Mouse (Mus musculus): Measurements from ENCODE around the gene Padi6. TPM values are rescaled to one million over a fixed set of nuclear protein-coding genes. Genes with fewer than 3 reads are reported as not detected.

Gene Padi6
- total RNA-seq, 2 experiments from 2014 or later = not detected

DNA sequence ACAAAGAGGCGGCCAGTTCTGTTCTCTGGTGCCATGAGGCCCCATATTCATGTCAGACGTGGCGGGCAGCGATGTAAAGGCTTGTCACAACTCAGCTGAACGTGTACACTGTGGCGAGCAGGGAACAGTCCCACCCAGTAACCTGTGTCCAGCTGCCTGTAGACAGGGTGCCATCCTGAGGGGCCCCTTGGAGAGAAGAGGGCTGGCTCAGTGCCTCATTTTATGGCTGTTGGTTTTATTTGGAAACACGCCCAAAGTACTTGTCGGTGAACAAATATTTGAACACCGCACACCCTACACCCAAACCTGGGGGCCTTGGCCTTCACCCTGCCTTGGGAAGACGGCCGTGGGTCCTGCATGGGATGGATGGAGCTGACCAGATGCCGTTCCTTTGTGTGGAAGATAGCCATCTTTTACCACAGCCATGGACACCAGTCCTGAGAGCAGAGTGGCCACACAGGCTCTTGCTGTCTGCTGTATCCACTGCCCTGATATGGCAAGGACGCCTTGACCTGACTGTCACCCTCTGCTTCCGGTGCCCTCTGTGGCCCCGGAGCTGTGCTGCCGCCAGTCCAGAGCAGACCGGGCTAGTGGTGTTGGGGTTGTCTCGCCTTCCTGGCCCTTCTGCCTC, 34.0 kb downstream of the Padi6 start:
- DNase-seq = no peak

DNA sequence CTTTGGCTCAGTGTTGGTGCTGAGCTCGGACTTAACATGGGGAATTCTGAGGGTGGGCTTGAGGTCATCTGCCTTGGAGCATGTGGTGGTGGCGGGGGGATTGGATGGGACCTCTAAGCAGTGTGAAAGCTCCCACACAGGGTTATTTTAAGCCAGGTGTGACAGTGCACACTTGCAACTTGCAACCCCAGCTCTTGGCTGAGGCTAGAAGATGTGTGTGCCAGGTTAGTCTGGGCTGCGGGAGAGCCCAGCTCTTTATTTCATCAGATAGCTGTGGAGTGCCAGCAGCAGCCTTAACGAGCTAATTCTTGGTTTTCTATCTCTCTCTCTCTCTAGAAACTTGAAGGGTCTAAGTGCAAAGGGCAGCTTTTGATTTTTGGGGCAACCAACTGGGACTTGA, 34.8 kb downstream of the Padi6 start:
- DNase-seq = no peak

DNA sequence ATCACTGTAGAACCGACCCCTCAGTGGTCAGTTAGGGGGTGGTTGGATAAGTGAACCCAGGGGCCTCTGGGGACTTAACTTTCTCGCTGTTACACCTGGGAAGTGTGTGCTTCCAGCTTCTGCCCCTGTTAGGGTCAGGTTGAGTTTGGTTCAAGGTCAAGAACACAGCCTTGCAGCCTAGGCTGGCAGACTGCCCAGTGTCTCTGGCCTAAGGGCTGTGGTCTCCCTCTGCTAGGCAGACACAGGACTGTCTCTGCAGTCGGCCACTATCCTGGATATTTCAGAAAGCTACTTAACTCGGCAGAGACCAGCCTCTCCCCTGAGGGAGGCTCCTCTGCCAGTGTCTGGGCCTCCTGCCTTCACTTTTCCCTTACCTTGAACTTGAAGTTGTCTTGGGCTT, 38.3 kb downstream of the Padi6 start:
- no peak for DNase-seq

DNA sequence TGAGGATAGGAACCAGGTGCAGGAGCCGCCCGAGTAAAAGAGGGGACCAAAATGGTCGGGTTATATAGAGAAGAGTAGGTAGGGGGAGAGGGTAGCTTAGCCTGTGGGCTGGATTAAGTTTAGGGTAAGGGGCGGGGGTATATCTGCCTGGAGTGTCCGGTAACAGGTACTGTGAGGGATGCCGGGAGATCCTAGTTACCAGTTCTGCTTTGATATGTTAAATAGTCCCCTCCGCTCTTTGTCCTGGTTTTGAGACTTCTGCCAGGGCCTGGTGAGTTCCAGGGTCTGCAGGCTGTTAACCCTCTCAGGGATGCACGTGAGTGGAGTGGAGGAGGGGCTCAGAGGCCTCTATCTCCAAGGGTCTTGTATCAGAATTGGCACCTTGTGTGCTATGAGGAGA, 38.8 kb downstream of the Padi6 start:
- DNase-seq = no peak

DNA sequence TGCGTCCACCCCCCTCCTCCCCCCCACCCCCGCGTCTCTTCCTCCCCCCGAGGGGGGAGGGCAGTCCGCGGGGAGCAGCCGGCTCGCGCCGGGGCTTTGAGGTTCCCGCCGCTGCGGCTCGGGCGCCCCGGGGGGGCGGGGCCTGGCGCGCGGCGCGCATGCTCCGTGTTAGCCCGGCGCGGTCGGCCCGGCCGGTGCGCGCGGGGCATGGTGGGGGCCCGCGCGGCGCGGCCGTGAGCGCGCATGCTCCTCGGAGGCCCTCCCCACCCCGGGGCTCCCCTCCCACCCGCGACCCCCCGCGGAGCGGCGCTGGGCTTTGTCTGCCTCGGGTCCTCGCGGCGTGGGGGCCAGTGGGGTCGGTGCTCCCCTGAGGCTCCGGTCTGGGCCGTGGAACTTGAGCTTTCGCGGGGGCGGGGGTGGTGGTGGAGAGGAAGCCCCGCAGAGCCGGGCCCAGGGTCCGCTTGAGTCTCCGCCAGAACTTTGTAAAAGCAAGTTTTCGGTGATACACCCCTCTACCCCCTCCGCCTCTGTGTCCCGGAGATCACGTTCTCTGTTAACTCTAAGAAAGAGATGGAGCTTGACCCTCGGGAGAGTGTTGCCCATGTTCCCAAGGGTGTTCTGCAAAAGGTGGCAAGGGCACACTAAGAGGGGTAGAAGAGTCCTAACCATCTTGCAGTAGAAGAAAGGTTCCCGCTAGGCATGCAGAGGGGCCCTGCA, 39.7 kb downstream of the Padi6 start:
- DNase-seq = peak; percentile 91

DNA sequence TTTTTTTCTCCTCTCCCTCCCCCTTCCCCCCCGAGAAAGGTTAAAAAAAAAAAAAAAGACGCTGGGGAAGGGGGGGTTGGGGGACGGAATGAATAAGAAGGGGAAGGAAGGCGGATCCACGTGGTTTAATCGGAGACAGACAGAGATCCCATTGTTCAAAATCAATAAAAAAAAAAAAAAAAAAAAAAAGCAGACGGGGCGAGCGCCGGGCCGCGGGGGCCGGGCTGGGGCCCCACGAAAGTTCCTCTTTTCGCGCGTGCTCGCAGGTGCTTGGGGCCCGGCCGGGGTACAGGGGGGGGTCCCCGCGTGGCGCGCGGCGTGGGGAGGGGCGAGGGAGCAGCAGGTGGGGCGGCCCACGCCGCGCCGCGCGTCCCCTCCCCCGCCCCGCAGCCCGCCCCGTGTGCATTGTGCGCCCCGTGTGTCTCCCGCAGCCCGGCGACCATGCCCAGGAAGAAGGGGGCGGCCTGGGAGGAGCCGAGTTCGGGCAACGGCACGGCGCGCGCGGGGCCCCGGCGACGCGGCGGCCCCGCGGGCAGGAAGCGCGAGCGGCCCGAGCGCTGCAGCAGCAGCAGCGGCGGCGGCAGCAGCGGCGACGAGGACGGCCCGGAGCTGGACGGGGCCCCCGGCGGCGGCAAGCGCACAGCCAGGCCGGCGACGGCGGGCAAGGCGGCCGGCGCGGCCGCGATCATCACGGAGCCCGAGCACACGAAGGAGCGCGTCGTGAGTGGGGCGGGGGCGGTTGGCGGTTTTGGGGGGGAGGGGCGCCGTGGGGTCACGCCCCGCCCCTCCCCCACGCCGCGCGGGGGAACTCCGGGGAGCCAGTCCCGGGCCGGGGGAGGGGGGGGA, 40.5 kb downstream of the Padi6 start:
- DNase-seq = peak; percentile 44

DNA sequence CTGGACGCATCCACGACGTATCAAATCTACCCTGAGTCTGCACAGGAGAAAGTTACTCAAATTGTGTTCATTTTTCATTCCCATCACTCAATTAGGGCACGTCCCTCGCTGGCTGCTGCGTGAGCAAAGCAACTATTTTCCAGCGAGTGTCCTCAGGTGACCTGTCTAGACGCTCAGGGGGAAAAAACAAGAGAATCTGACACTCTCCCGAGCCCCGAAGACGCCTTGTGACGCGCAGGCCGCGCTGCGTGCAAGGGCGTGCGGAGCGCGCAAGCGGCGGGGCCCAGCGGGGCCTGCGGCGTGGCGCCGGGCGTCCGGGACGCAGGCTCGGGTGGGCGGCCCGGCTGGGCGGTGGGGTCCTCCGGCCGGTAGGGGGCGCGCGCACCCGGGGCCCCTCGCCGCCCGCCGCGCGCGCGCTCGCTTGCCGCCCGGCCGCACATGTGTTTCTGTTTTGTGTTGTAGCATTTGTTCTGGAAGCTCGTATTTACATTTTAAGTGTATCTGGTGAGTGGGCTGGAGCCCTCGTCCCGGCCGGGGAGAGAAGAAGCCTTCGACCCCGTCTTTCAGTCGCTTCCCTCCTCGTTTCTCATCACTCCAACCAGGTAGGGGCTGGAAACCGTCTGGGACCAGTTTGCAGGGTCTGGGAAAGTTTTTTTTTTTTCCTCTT, 41.3 kb downstream of the Padi6 start:
- peak; percentile 90 for DNase-seq

DNA sequence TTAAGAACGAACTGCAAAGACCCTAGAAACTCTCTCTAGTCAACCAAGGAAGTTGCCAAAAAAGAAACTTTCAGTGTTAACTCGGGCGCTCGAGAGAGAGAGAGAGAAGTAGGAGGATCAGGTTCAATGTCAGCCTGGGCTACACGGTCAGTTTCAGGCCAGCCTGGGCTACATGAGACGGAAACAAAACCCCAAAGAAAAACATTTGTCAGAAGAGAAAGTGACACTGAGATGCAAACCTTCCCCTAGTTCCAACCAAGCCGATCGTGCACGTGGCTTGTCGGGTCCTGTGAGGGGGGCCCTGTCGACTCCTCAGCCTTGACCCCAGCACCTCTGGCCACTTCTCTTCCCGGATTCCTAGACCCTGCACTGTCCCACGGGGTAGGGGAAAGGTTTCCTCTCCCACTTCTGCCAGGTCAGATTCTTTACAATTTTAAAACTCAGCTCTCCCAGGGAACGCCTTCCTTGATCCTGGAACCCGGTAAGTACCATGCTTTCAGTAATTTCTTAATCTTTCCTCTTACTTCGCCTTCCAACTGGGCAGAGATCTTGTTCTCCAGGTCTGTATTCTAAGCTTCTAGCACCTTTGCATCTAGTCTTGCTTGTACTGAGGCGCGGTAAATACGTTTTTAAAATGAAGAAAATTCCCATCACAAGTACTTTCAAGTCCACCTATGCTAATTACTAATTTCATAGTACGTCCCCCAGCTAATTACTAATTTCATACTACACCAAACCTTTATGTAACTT, 42.0 kb downstream of the Padi6 start, which contains the start of gene Rcc2:
TSS of gene Rcc2 (plus strand) at position 273 of the 750 bp plus-strand sequence.
- no peak for DNase-seq

DNA sequence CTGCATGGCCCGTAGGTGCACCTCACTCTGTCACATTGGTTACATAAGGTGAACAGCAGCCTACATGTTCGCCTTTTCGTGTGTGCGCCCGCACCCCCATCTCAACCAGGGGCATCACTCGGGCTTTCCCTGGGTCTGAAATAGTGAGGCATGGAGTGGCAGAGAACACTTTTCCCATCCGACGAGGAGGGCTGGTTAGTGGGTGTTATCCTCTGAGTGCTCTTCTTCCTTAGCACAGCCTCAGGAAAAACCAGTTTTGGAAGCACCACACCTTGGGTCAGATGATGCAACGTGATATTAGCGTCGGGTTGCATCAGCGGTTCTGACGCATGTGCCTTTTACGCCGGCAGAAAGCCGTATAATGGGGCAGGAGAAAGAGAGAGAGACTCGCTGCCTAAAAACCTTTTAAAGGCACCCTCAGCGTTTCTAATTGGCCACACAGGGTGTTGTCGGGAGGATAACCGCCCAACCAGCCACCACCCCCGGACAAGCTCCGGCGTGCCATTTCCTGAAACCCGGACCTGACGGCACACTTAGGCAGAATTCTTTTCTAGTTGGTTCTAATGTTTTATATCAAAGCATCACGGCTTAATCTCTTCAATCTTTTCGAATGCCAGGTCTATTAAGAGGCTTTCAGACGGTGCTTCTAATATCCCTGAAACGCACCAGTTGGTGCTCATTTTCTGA, 42.9 kb downstream of the Padi6 start:
- peak; percentile 53 for DNase-seq

DNA sequence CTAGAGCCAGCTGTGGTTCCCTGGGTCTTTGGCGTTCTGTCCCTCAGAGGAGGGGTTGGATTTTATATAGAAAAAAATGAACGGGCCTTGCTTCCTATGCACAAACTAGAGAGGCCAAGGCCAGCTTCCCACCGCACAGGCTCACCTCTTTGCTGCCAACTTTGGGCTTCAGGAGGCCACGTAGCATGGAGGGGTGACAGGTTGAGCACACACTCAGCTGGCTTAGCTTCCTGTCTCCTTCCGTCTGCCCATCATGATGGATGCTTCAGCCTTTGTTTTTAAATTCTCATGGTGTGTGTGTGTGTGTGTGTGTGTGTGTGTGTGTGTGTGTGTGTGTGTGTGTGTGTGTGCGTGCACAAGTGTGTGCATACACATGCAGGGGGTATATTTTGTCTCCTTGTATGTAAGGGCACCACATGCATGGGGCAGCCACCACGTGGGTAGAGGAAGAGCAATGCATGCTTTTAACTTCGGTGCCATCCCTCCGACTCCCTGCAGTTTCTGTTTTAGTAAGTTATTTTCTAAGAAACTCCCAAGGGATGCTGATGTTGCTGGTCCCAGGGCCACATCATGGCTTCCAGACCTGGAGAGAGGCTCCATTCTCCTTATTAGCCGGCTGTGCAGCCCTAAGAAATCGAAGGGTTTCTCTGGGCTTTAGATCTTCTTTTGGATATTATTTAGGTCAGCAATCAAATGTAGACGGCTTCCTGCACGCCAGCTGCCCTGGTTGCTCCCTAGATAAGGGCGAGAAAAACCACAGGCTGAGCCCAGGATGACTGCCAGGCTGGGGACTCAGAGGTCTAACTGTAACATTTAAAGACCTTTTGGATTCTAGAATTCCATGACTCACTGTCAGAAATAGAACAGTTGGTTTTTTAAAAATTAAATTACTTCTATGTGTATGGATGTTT, 46.5 kb downstream of the Padi6 start:
- DNase-seq = no peak

DNA sequence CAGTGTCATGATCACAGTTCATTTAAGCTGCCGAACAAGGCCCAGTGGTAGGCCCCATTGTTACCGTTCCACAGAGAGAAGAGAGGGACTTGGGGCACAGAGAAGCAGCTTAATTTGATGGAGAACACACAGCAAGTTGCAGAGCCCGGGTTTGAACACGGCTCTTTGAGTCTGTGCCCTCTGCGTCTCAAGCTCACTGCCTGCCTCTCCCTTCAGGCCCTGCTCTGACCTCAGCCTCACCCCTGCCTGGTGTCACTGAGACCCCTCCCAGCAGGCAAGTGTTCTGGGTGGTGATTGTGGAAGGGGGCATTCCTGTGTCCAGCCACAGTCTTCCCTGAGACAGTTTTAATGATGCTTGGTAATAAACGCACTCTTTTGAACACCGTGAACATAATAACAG, 47.3 kb downstream of the Padi6 start:
- no peak for DNase-seq

DNA sequence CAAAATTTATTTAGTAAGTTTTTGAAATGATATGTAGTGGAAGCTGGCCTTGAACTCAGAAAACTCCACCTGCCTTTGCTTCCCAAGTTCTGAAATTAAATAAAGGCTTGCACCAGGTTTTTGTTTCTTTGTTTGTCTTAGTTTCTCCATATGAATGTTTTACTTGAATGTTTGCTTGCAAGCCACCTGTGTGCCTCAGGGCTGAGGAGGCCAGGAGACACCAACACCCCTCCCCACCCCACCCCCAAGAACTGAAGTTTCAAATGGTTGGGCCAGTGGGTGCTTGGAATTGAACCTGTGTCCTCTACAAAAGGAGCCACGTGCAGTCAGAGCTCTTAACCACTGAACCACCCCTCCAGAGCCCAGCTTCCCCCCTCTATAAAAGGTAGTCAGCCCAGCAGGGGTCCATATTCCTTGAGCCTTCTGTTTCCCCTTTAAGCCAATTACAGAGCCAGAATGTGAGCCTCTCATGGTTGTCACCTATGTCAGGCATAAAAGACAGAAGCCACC, 47.8 kb downstream of the Padi6 start:
- no peak for DNase-seq

DNA sequence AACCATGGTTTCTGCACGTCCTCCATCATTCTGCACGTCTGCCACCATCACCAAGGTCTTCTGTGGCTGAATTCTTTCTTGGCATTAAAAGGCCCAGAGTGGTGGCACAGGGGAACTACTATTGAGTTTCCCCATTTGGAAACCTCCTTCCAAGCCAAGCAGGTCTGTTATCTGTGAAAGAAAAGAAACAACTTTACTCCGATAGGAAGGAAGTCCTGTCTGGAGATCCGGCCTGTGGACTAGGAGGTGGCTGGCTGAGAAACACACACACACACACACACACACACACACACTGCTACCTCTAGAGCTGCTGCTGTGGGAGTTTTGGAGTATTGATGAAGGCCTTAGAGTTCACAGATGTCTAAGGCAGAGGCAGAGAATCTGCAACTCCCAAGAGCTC, 48.9 kb downstream of the Padi6 start:
- DNase-seq = no peak

DNA sequence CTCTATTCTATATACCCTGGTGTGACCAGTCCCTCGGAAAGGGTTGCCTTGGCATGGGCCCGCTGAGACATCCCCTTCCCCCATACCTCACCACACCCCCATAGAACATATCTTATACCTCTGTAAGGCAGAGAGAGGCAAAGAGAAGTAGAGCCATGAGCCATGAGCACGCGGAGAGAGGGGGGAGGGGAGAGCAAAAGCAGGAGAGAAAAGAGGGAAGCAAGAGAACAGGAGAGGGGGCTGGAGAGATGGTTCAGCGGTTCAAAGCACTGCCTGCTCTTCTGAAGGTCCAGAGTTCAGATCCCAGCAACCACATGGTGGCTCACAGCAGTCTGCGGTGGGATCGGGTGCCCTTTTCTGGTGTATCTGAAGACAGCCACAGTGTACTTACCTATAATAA, 51.0 kb downstream of the Padi6 start:
- DNase-seq = no peak

DNA sequence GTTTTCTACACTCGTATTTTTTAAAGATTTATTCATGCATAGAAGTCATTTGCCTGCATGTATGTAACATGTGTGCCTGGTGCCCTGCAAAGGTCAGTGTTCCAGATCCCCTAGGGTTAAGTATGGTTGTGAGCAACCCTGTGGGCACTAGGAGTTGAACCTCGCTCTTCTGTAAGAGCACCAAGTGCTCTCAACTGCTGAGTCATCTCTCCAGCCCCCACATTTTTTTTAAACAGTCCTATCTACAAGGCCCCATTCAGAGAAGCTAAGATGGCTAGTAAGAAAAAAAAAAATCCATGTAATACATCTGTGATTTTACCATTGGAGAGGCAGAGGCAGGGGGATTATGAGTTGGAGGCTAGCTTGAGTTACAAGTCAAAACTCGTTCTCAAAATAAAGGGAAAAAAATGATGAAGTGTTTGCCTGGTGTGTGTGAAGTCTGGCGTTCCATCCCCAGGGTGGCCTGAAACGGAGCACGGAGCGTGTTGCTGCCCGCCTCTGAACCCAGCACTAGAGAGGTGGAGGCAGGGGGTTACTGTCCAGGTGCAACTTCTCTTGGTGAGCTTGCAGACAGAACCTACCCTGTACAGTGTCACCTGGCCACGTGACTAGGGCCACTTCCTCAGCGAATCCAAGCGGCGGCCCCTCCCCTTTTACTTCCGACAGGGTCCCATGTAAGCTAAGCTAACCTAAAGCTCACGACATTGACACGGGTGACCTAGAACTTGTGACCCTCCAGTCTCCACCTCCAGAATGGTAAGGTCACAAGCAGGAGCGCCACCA, 52.4 kb downstream of the Padi6 start:
- no peak for DNase-seq

DNA sequence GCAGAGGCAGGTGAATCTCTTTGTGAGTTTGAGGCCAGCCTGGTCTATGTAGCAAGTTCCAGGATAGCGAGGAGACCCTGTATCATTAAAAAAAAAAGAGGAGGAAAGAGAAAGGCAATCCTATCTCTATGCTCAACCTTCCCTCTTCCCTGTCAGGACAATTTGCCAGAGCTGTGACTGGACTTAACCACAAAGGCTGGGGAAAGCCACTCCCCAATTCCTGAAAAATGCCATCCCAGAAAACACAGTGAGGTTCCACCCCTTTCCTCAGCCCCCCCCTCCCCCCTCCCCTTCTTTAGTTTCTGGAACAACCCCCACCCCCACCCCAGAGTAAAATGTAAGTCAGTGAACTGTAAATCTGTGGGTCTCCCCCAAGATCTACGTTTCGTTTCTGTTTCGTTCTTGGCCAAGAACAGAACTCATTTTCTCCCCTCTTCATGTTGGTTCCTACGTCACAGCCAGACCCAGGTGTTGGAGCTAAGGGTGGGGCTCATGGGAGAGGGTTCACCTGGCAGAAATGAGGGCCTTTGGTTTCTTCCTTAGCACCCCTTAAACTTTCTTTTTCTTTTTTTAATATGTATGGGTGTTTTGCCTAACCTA, 53.5 kb downstream of the Padi6 start:
- no peak for DNase-seq

DNA sequence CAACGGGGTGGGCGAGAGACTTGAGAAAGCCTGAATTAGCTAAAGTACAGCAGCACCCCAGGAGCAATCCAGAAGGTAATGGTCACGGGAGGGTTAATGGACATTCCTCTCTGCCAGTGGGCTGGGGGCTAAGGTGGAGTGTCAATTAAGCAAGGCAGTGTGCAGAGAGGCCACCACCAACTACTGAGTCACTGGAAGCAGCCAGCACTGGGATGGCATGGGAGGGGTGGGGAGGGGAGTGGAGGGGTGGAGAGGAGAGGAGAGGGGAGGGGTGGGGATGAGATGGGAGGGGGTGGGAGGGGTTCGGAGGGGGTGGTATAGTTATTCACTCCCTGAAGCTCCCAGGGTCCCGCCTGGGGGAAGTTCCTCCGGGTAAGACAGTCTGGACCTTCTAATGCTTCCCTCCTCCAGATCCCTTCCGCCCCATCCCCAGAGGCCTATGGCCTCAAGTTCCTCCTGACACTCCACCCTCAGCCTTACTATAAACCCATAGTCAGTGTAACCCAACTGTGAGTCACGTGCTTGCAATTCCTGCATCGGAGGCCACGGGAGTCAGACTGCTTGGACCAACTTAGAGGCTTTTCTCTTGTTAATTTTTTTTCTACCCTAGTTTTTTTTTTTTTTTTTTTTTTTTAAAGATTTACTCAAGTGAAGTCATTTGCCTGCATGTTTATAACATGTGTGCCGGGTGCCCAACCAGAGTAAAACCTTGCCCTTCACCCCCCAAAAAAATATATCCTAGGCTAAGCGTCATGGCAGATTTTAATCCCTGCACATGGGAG, 54.2 kb downstream of the Padi6 start:
- no peak for DNase-seq

DNA sequence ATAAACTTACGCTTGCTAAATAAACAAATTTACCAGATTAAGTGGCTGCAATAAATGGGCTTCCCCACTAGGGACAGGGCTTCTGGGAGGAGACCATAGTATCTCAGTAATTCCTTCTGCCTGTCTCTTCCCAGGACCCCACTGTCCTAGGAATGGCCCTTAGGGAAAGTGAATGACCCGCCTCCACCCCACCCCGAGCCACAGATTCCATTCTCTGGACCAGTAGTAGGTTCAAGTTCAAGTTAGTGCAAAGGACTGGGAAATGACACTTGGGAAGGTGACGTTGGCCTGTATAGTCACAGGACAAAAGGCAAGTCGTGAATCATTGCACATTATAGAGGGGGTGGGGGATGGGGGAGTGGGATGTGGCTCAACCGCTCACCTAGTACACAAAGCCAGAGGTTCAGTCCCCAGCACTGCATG, 57.6 kb downstream of the Padi6 start:
- DNase-seq = no peak

Measured in gastrocnemius, postnatal 10 days (tissue).